Mouse (Mus musculus) mesoderm, embryonic 11.5 days (tissue): ENCODE results near the gene Lmo1.

ENCODE experiments used
- DNase-seq: peaks from one replicate; pipeline ENCODE4 v3.0.0-alpha.2; 2012; ENCODE audit warnings: low read depth, low spot score

Lmo1 gene

GRCm38 (mm10) chr7:109175670-109176625, 941 bp upstream of the Lmo1 start:
- no peak for DNase-seq

GRCm38 (mm10) chr7:109174337-109174948, 564 bp downstream of the Lmo1 start:
- DNase-seq, result peak; percentile 52

- no peak for DNase-seq
These were observed 3.1 kb downstream of the Lmo1 start for GRCm38 (mm10) chr7:109171874-109172273.

GRCm38 (mm10) chr7:109170441-109170820, 4.6 kb downstream of the Lmo1 start:
- DNase-seq, result peak; percentile 93

GRCm38 (mm10) chr7:109169505-109170440, 5.2 kb downstream of the Lmo1 start:
- DNase-seq, result peak; percentile 72

- DNase-seq, result no peak
These were observed 6.3 kb downstream of the Lmo1 start for GRCm38 (mm10) chr7:109168716-109169115.

- DNase-seq, result no peak
These were observed 8.9 kb downstream of the Lmo1 start for GRCm38 (mm10) chr7:109165931-109166585.

- DNase-seq, result no peak
These were observed 20.7 kb downstream of the Lmo1 start for GRCm38 (mm10) chr7:109154331-109154730.

GRCm38 (mm10) chr7:109153538-109153937, 21.5 kb downstream of the Lmo1 start:
- no peak for DNase-seq

GRCm38 (mm10) chr7:109151088-109151487, 23.9 kb downstream of the Lmo1 start:
- DNase-seq, result no peak

- DNase-seq, result no peak
These were observed 29.8 kb downstream of the Lmo1 start for GRCm38 (mm10) chr7:109145211-109145610.

- DNase-seq, result no peak
These were observed 30.3 kb downstream of the Lmo1 start for GRCm38 (mm10) chr7:109144705-109145104.

GRCm38 (mm10) chr7:109142564-109142963, 32.4 kb downstream of the Lmo1 start:
- DNase-seq, result no peak

- no peak for DNase-seq
These were observed 33.3 kb downstream of the Lmo1 start for GRCm38 (mm10) chr7:109141753-109142152.

- DNase-seq, result no peak
These were observed 34.0 kb downstream of the Lmo1 start for GRCm38 (mm10) chr7:109141054-109141453.

- DNase-seq, result peak; percentile 92
These were observed 35.6 kb downstream of the Lmo1 start for GRCm38 (mm10) chr7:109139405-109139804.

- DNase-seq, result no peak
These were observed 37.6 kb downstream of the Lmo1 start for GRCm38 (mm10) chr7:109137441-109137840.

GRCm38 (mm10) chr7:109131565-109131964, 43.4 kb downstream of the Lmo1 start:
- no peak for DNase-seq

GRCm38 (mm10) chr7:109129946-109130686, 44.9 kb downstream of the Lmo1 start:
- DNase-seq, result no peak

GRCm38 (mm10) chr7:109129442-109129841, 45.6 kb downstream of the Lmo1 start:
- DNase-seq, result peak; percentile 59
